Mouse (Mus musculus) liver, embryonic 14.5 days (tissue): Measurements from ENCODE around the gene Fgfr2.

Experiments used
- CTCF ChIP-seq: IDR thresholded peaks from 2 replicates; pipeline ENCODE4 v1.5.1; 2016; ENCODE audit warnings: antibody characterized with exemption, low read depth, control low read depth
- EP300 ChIP-seq: IDR thresholded peaks from 2 replicates; pipeline ENCODE4 v1.6.1; 2016; ENCODE audit warnings: antibody characterized with exemption, low read depth

DNA sequence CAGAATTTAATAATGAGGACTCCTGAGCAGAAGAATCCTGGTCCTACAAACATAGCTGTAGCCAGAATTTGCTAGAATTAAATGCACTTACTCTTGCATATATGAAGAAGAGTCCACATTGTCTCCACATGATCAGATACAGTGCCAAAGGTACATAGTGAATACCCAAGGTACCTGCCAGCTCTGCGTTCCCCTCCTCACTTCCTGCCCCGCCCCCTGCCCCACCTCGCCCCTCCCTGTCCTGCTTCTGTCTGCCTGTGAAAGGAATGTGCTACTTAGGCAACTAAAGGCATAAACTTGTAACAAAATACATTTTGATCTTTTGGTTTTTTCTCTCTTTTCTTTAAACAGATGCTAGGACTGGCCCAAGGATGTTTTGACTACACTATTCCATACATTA lies 1686.1 kb downstream of the Fgfr2 start:
- TF ChIP-seq EP300, result no peak
- TF ChIP-seq CTCF, result no peak
